Mouse (Mus musculus) regulatory T cell (primary cell): ENCODE measurements around the gene Gm14214.

ENCODE experiments used
- in situ Hi-C: fragments of 300-600 bp; cut with MboI, MseI; formaldehyde crosslinking; loops from one replicate; pipeline ENCODE4 v1.15.1; 2025; ENCODE audit warnings: high pct_unique_total_duplicates

Gene Gm14214

DNA sequence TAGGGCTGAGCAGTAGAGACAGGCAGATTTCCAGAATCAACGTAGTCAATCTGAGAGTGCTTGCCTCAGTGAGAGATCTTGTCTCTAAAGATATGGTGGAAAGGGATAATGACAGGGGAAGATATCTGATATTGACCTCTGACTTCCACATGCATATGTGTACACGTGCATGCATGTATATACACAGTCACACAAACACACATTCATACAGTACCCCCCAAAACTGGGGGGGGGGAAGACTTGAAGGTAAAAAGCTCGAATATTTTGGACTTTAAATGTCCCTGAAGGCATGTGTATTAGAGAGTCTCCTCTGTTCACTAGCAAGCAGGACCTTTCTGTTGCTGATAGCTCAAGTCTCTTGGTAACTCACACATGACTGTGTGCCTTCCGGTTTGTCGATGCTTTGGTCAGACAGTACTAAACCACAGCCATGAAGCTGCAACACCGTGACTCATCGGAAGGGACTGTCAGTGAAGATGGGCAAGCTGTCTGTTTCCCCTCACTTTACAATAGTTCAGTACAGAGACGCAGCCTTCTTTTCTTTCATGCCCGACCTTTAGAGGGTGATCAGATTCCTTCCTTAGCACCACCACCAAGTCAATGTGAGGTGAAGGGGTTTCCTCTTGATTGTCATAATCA, 37.2 kb downstream of the Gm14214 start:
- in situ Hi-C loops, result no loop called here

GRCm38 (mm10) chr2:154731916-154732315, 37.9 kb downstream of the Gm14214 start:
- in situ Hi-C loops, result no loop called here

GRCm38 (mm10) chr2:154730841-154731240, 39.0 kb downstream of the Gm14214 start:
- in situ Hi-C loops, result no loop called here

DNA sequence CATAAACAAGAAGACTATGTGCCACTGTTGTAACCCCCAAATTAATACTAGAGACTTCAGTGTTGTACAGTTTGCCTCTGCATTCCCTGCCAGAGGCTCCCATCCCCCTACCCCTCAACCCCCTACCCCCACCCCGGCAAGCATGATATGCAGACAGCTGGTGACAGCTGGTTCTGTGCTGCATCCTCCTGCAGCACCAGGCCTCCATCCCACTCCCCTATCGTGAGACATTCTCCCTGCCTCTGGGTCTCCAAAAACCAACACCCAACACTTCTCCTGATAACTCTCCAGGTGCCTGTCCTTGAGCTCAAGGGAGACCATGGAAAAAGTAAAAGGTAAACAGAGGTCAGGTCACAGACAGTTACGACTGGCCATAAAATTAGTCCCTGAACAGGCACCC, 40.1 kb downstream of the Gm14214 start:
- in situ Hi-C loops, result no loop called here

- in situ Hi-C loops, result loop anchor here (5.0 kb wide), 1 partner anchor 39 kb away; no protein-coding TSS in a partner anchor
Measured at GRCm38 (mm10) chr2:154723473-154723872, 46.4 kb downstream of the Gm14214 start.

GRCm38 (mm10) chr2:154720315-154720714, 49.5 kb downstream of the Gm14214 start:
- in situ Hi-C loops, result loop anchor here (5.0 kb wide), 1 partner anchor 42 kb away; no protein-coding TSS in a partner anchor
